13 mouse cellular contexts compared by ENCODE assay signal in genomic region chr11:36009281-36010208, GRCm38 (mm10). TPM values are rescaled to one million over a fixed set of nuclear protein-coding genes. Genes with fewer than 3 reads are reported as not detected.
DNase-seq lines count a peak whose midpoint lies in the region; ATAC-seq lines count a peak whose summit lies in the region.
"Had no signal": no experiment of that assay in that cellular context is flagged by ENCODE, and none has a peak within 500 bp of the region (broad histone marks: within the 10 kb centered on the region; RNA-seq: fewer than 3 reads in every experiment).

No protein-coding gene starts in this region.

- no peak overlapping the region for H3K4me2 ChIP-seq in hindbrain, embryonic 12.5 days (replicated peaks)
- no peak overlapping the region for H3K4me2 ChIP-seq in limb, embryonic 13.5 days (replicated peaks)
- H3K4me2 ChIP-seq in neural tube, embryonic 14.5 days (ENCODE audit: low read depth, low read length), result no peak overlapping the region
- H3K4me2 ChIP-seq: heart, embryonic 12.5 days; lung, embryonic 15.5 days had no signal

- no peaks in the 10 kb centered on the region for H3K27me3 ChIP-seq in hindbrain, embryonic 12.5 days
- H3K27me3 ChIP-seq in limb, embryonic 13.5 days, result peaks cover 17% of the 10 kb centered on the region
- H3K27me3 ChIP-seq in neural tube, embryonic 14.5 days (ENCODE audit: control insufficient read depth, insufficient read depth, low read length), result no peaks in the 10 kb centered on the region
- H3K27me3 ChIP-seq: lung, embryonic 15.5 days had no signal

- peak; percentile 35 for DNase-seq in kidney, postnatal 14 days
- no peak for DNase-seq in kidney, adult 11 months
- no peak for DNase-seq in yolk sac, embryonic 10.5 days (ENCODE audit: low spot score)
- DNase-seq in cerebellum, adult 11 months, result no peak
- DNase-seq: adrenal gland, postnatal 36 days; cerebellum, adult 2 months; gastrocnemius, postnatal 14 days; right cerebral cortex, postnatal 4 days had no signal

- ATAC-seq in hindbrain, embryonic 12.5 days (ENCODE audit: low FRiP score), result peak; percentile 90
- ATAC-seq in limb, embryonic 13.5 days (ENCODE audit: low FRiP score, low read depth), result peak; percentile 78
- ATAC-seq in neural tube, embryonic 14.5 days (ENCODE audit: low read depth), result peak; percentile 92

- H3K4me3 ChIP-seq in hindbrain, embryonic 12.5 days, result no peak overlapping the region
- H3K4me3 ChIP-seq in limb, embryonic 13.5 days, result no peak overlapping the region
- no peak overlapping the region for H3K4me3 ChIP-seq in neural tube, embryonic 14.5 days (ENCODE audit: low read depth, low read length)
- H3K4me3 ChIP-seq: heart, embryonic 12.5 days; lung, embryonic 15.5 days had no signal

- WGBS in hindbrain, embryonic 12.5 days, result 43% methylated on average over 11 of the region's 11 CpGs
- WGBS in limb, embryonic 13.5 days, result 31% methylated on average over 11 of the region's 11 CpGs
- WGBS in neural tube, embryonic 14.5 days, result 12% methylated on average over 11 of the region's 11 CpGs

- no peak overlapping the region for H3K9ac ChIP-seq in hindbrain, embryonic 12.5 days
- no peak overlapping the region for H3K9ac ChIP-seq in limb, embryonic 13.5 days
- no peak overlapping the region for H3K9ac ChIP-seq in neural tube, embryonic 14.5 days (replicated peaks; ENCODE audit: low read depth, low read length)
- H3K9ac ChIP-seq: heart, embryonic 12.5 days; lung, embryonic 15.5 days had no signal

- H3K27ac ChIP-seq in hindbrain, embryonic 12.5 days, result peak overlapping the region; percentile 57
- H3K27ac ChIP-seq in limb, embryonic 13.5 days, result no peak overlapping the region
- H3K27ac ChIP-seq in neural tube, embryonic 14.5 days (ENCODE audit: low read depth, low read length), result 0 out of 2 replicates have a peak overlapping the region, but pooled peaks have one; percentile 34
- H3K27ac ChIP-seq: lung, embryonic 15.5 days had no signal

- no peaks in the 10 kb centered on the region for H3K9me3 ChIP-seq in hindbrain, embryonic 12.5 days (replicated peaks)
- H3K9me3 ChIP-seq in limb, embryonic 13.5 days, result no peaks in the 10 kb centered on the region
- no peaks in the 10 kb centered on the region for H3K9me3 ChIP-seq in neural tube, embryonic 14.5 days (ENCODE audit: control insufficient read depth, low read length)
- H3K9me3 ChIP-seq: heart, embryonic 12.5 days; lung, embryonic 15.5 days had no signal

- peaks cover 10% of the 10 kb centered on the region for H3K36me3 ChIP-seq in hindbrain, embryonic 12.5 days
- no peaks in the 10 kb centered on the region for H3K36me3 ChIP-seq in limb, embryonic 13.5 days
- H3K36me3 ChIP-seq in neural tube, embryonic 14.5 days (ENCODE audit: control insufficient read depth, insufficient read depth, low read length), result 0 out of 2 replicates have a peak, but pooled peaks cover 3% of the 10 kb centered on the region
- H3K36me3 ChIP-seq: heart, embryonic 12.5 days; lung, embryonic 15.5 days had no signal

- peaks cover 9% of the 10 kb centered on the region for H3K4me1 ChIP-seq in hindbrain, embryonic 12.5 days
- peaks cover 14% of the 10 kb centered on the region for H3K4me1 ChIP-seq in limb, embryonic 13.5 days
- peaks cover 6% of the 10 kb centered on the region; the same call in 1 of the 2 replicates for H3K4me1 ChIP-seq in neural tube, embryonic 14.5 days (ENCODE audit: control insufficient read depth, insufficient read depth, low read length)
- H3K4me1 ChIP-seq: heart, embryonic 12.5 days; lung, embryonic 15.5 days had no signal

RNA-seq across cellular contexts. Expression of gene Wwc1, which starts 29.2 kb away (rescaled TPM):
- polyA plus RNA-seq in hindbrain, embryonic 12.5 days (2016; fragmentation: Nextera tagmentation; extraction: Ambion mirVana), result 14.6 and 15.2 TPM in 2 replicates
- 3.1 and 4.6 TPM in 2 replicates for polyA plus RNA-seq in limb, embryonic 13.5 days (2015; fragmentation: Nextera tagmentation; extraction: Ambion mirVana)
- polyA plus RNA-seq in neural tube, embryonic 14.5 days (2014; fragmentation: Nextera tagmentation; extraction: Ambion mirVana), result 6.0 and 7.2 TPM in 2 replicates
